Mouse (Mus musculus) spleen, postnatal 4 days (tissue): Measurements from ENCODE around the gene Atp4a.
"Not testable (repeated sequence)": the region's sequence is repeated elsewhere in the genome, so short reads cannot be mapped to it uniquely, and the experiment has no call there.

ENCODE experiments used
- DNase-seq, 2 experiments: peaks; one replicate each; pipeline ENCODE4 v3.0.0; 2022; ENCODE audit warnings: low spot score in 2 of 2

Gene Atp4a

GRCm38 (mm10) chr7:30729396-30730063 lies 17.5 kb downstream of the Atp4a start, which contains the start of gene Tmem147:
Gene Tmem147, minus strand, starts transcription at chr7:30729540.
- DNase-seq = peak; percentile 90 to 96

GRCm38 (mm10) chr7:30730064-30730722 lies 18.2 kb downstream of the Atp4a start:
- not testable (repeated sequence) for DNase-seq

- no peak for DNase-seq
Observed at GRCm38 (mm10) chr7:30736211-30736610, 24.2 kb downstream of the Atp4a start.

GRCm38 (mm10) chr7:30742570-30742969 lies 30.6 kb downstream of the Atp4a start:
- peak in 1 of 2 experiments; percentile 28 for DNase-seq

- DNase-seq = not testable (repeated sequence)
Observed at GRCm38 (mm10) chr7:30743617-30744016, 31.6 kb downstream of the Atp4a start, which contains the start of gene Gapdhs. Gene Gapdhs, minus strand, starts transcription at chr7:30743681.

- DNase-seq = no peak
Observed at GRCm38 (mm10) chr7:30744022-30744598, 32.1 kb downstream of the Atp4a start.

GRCm38 (mm10) chr7:30747525-30748204 lies 35.7 kb downstream of the Atp4a start:
- DNase-seq = no peak

GRCm38 (mm10) chr7:30749824-30750606 lies 38.0 kb downstream of the Atp4a start:
- DNase-seq = no peak

GRCm38 (mm10) chr7:30751086-30751669 lies 39.2 kb downstream of the Atp4a start, which contains the start of gene Sbsn:
Gene Sbsn, plus strand, starts transcription at chr7:30751471.
- DNase-seq = no peak

GRCm38 (mm10) chr7:30757001-30757400 lies 45.0 kb downstream of the Atp4a start:
- DNase-seq = no peak

- peak in 1 of 2 experiments; percentile 19 for DNase-seq
Observed at GRCm38 (mm10) chr7:30758853-30759252, 46.8 kb downstream of the Atp4a start.

- DNase-seq = no peak
Observed at GRCm38 (mm10) chr7:30761769-30762352, 49.9 kb downstream of the Atp4a start.

- no peak for DNase-seq
Observed at GRCm38 (mm10) chr7:30763456-30763855, 51.4 kb downstream of the Atp4a start, which contains the start of gene Dmkn. Gene Dmkn, plus strand, starts transcription at chr7:30763756.

GRCm38 (mm10) chr7:30765173-30765572 lies 53.2 kb downstream of the Atp4a start:
- DNase-seq = no peak

- no peak for DNase-seq
Observed at GRCm38 (mm10) chr7:30766408-30766807, 54.4 kb downstream of the Atp4a start.

- DNase-seq = no peak
Observed at GRCm38 (mm10) chr7:30769236-30769635, 57.2 kb downstream of the Atp4a start.
